Mouse (Mus musculus) cerebellum, adult 2 months (tissue): ENCODE results near the gene Nxpe5.

Experiments used
- CTCF ChIP-seq: fragments of 200-500 bp; IDR thresholded peaks from 2 replicates; pipeline ENCODE4 v1.5.1; 2011; ENCODE audit warnings: low read depth, mild to moderate bottlenecking, control low read depth, low read length, moderate library complexity, borderline replicate concordance; ENCODE audit not compliant: insufficient read depth
- POLR2A ChIP-seq: fragments of 200-500 bp; IDR thresholded peaks from 2 replicates; pipeline ENCODE4 v1.6.1; 2011; ENCODE audit warnings: low read length, control low read depth, borderline replicate concordance; ENCODE audit not compliant: insufficient read depth

GRCm38 (mm10) chr5:138260051-138260450 is 34.4 kb downstream of the Nxpe5 start:
- TF ChIP-seq POLR2A (no peak), CTCF (no peak)
